Mouse (Mus musculus): Measurements from ENCODE around the gene Hoxd1. TPM values are rescaled to one million over a fixed set of nuclear protein-coding genes. Genes with fewer than 3 reads are reported as not detected.

The Hoxd1 gene
- polyA plus RNA-seq, 1 experiment from 2014 or later: 0.11 TPM

- Histone ChIP-seq H3K9ac (ENCODE audit: low read depth, low read length) (no peak overlapping the region), H3K4me2 (no peak overlapping the region), H3K9me3 (ENCODE audit: control insufficient read depth, low read length) (no peaks in the 10 kb centered on the region), H3K27ac (ENCODE audit: low read depth, low read length) (no peak overlapping the region), H3K27me3 (replicated peaks; ENCODE audit: control insufficient read depth, insufficient read depth, low read length) (peaks cover 98% of the 10 kb centered on the region), H3K36me3 (ENCODE audit: control insufficient read depth, insufficient read depth, low read length) (no peaks in the 10 kb centered on the region), H3K4me1 (replicated peaks; ENCODE audit: control insufficient read depth, insufficient read depth, low read length) (peaks cover 4% of the 10 kb centered on the region; the same call in 1 of the 2 replicates), H3K4me3 (ENCODE audit: low read depth, low read length) (no peak overlapping the region)
- DNase-seq (ENCODE audit: low spot score) (peak; percentile 33), ATAC-seq (replicated peaks; ENCODE audit: low FRiP score) (no peak)
- 11% methylated on average over 6 of the region's 6 CpGs for WGBS
These were observed 17.1 kb upstream of the Hoxd1 start for GRCm38 (mm10) chr2:74745540-74746297.

GRCm38 (mm10) chr2:74746298-74746921, 16.4 kb upstream of the Hoxd1 start:
- no peak; the same call in 1 of the 2 replicates for ATAC-seq (replicated peaks; ENCODE audit: low FRiP score)
- no peak overlapping the region for H3K27ac ChIP-seq (ENCODE audit: low read depth, low read length)

GRCm38 (mm10) chr2:74747006-74747405, 15.8 kb upstream of the Hoxd1 start:
- Histone ChIP-seq H3K9ac (ENCODE audit: low read depth, low read length) (no peak overlapping the region), H3K4me3 (ENCODE audit: low read depth, low read length) (no peak overlapping the region; the same call in 1 of the 2 replicates), H3K9me3 (ENCODE audit: control insufficient read depth, low read length) (no peaks in the 10 kb centered on the region), H3K36me3 (ENCODE audit: control insufficient read depth, insufficient read depth, low read length) (no peaks in the 10 kb centered on the region), H3K27me3 (replicated peaks; ENCODE audit: control insufficient read depth, insufficient read depth, low read length) (peaks cover 98% of the 10 kb centered on the region), H3K4me2 (0 out of 2 replicates have a peak overlapping the region, but pooled peaks have one; percentile 12), H3K27ac (ENCODE audit: low read depth, low read length) (no peak overlapping the region), H3K4me1 (replicated peaks; ENCODE audit: control insufficient read depth, insufficient read depth, low read length) (0 out of 2 replicates have a peak, but pooled peaks cover 4% of the 10 kb centered on the region)
- no peak for ATAC-seq (replicated peaks; ENCODE audit: low FRiP score)
- 6% methylated on average over 24 of the region's 24 CpGs for WGBS
- peak; percentile 36 for DNase-seq (ENCODE audit: low spot score)

More at GRCm38 (mm10) chr2:74746298-74746921, 16.4 kb upstream of the Hoxd1 start:
- Histone ChIP-seq H3K9me3 (ENCODE audit: control insufficient read depth, low read length) (no peaks in the 10 kb centered on the region), H3K4me1 (replicated peaks; ENCODE audit: control insufficient read depth, insufficient read depth, low read length) (0 out of 2 replicates have a peak, but pooled peaks cover 4% of the 10 kb centered on the region), H3K4me3 (ENCODE audit: low read depth, low read length) (no peak overlapping the region; the same call in 1 of the 2 replicates), H3K27me3 (replicated peaks; ENCODE audit: control insufficient read depth, insufficient read depth, low read length) (peaks cover 98% of the 10 kb centered on the region), H3K36me3 (ENCODE audit: control insufficient read depth, insufficient read depth, low read length) (no peaks in the 10 kb centered on the region), H3K4me2 (peak overlapping the region; percentile 12; the same call in 1 of the 2 replicates), H3K9ac (ENCODE audit: low read depth, low read length) (no peak overlapping the region)
- 4% methylated on average over 58 of the region's 58 CpGs for WGBS
- peak; percentile 38 for DNase-seq (ENCODE audit: low spot score)

GRCm38 (mm10) chr2:74747661-74748141, 15.1 kb upstream of the Hoxd1 start:
- ATAC-seq (replicated peaks; ENCODE audit: low FRiP score) (no peak), DNase-seq (ENCODE audit: low spot score) (peak; percentile 34)
- H3K4me3 ChIP-seq (ENCODE audit: low read depth, low read length): no peak overlapping the region
- 16% methylated on average over 11 of the region's 11 CpGs for WGBS
- no peaks in the 10 kb centered on the region for H3K36me3 ChIP-seq (ENCODE audit: control insufficient read depth, insufficient read depth, low read length)
- no peak overlapping the region for H3K4me2 ChIP-seq
- no peaks in the 10 kb centered on the region for H3K9me3 ChIP-seq (ENCODE audit: control insufficient read depth, low read length)
- peaks cover 4% of the 10 kb centered on the region; the same call in 1 of the 2 replicates for H3K4me1 ChIP-seq (replicated peaks; ENCODE audit: control insufficient read depth, insufficient read depth, low read length)
- H3K27me3 ChIP-seq (replicated peaks; ENCODE audit: control insufficient read depth, insufficient read depth, low read length): peaks cover 98% of the 10 kb centered on the region
- H3K27ac ChIP-seq (ENCODE audit: low read depth, low read length): no peak overlapping the region
- H3K9ac ChIP-seq (ENCODE audit: low read depth, low read length): no peak overlapping the region

- Histone ChIP-seq H3K4me2 (no peak overlapping the region), H3K4me1 (replicated peaks; ENCODE audit: control insufficient read depth, insufficient read depth, low read length) (peaks cover 4% of the 10 kb centered on the region; the same call in 1 of the 2 replicates), H3K9ac (ENCODE audit: low read depth, low read length) (no peak overlapping the region), H3K9me3 (ENCODE audit: control insufficient read depth, low read length) (no peaks in the 10 kb centered on the region), H3K36me3 (ENCODE audit: control insufficient read depth, insufficient read depth, low read length) (no peaks in the 10 kb centered on the region), H3K4me3 (ENCODE audit: low read depth, low read length) (no peak overlapping the region), H3K27me3 (replicated peaks; ENCODE audit: control insufficient read depth, insufficient read depth, low read length) (peaks cover 100% of the 10 kb centered on the region), H3K27ac (ENCODE audit: low read depth, low read length) (no peak overlapping the region)
- 13% methylated on average over 9 of the region's 9 CpGs for WGBS
- ATAC-seq (replicated peaks; ENCODE audit: low FRiP score) (no peak), DNase-seq (ENCODE audit: low spot score) (no peak)
These were observed 14.3 kb upstream of the Hoxd1 start for GRCm38 (mm10) chr2:74748436-74748995.

GRCm38 (mm10) chr2:74749337-74750121, 13.3 kb upstream of the Hoxd1 start:
- Histone ChIP-seq H3K27ac (ENCODE audit: low read depth, low read length) (no peak overlapping the region), H3K4me2 (peak overlapping the region; percentile 60), H3K4me1 (replicated peaks; ENCODE audit: control insufficient read depth, insufficient read depth, low read length) (peaks cover 4% of the 10 kb centered on the region; the same call in 1 of the 2 replicates), H3K27me3 (replicated peaks; ENCODE audit: control insufficient read depth, insufficient read depth, low read length) (peaks cover 100% of the 10 kb centered on the region), H3K9ac (ENCODE audit: low read depth, low read length) (no peak overlapping the region), H3K9me3 (ENCODE audit: control insufficient read depth, low read length) (no peaks in the 10 kb centered on the region), H3K36me3 (ENCODE audit: control insufficient read depth, insufficient read depth, low read length) (no peaks in the 10 kb centered on the region), H3K4me3 (ENCODE audit: low read depth, low read length) (peak overlapping the region; percentile 30)
- DNase-seq (ENCODE audit: low spot score) (peak; percentile 49), ATAC-seq (replicated peaks; ENCODE audit: low FRiP score) (no peak)
- WGBS: 2% methylated on average over 47 of the region's 47 CpGs

- DNase-seq (ENCODE audit: low spot score): no peak
- ATAC-seq (replicated peaks; ENCODE audit: low FRiP score): no peak
- H3K4me3 ChIP-seq (ENCODE audit: low read depth, low read length): no peak overlapping the region
- H3K27ac ChIP-seq (ENCODE audit: low read depth, low read length): no peak overlapping the region
- WGBS: 36% methylated on average over 5 of the region's 5 CpGs
- H3K27me3 ChIP-seq (replicated peaks; ENCODE audit: control insufficient read depth, insufficient read depth, low read length): peaks cover 97% of the 10 kb centered on the region
- H3K4me1 ChIP-seq (replicated peaks; ENCODE audit: control insufficient read depth, insufficient read depth, low read length): peaks cover 4% of the 10 kb centered on the region; the same call in 1 of the 2 replicates
- H3K36me3 ChIP-seq (ENCODE audit: control insufficient read depth, insufficient read depth, low read length): no peaks in the 10 kb centered on the region
- no peaks in the 10 kb centered on the region for H3K9me3 ChIP-seq (ENCODE audit: control insufficient read depth, low read length)
- H3K9ac ChIP-seq (ENCODE audit: low read depth, low read length): no peak overlapping the region
- no peak overlapping the region for H3K4me2 ChIP-seq
These were observed 12.0 kb upstream of the Hoxd1 start for GRCm38 (mm10) chr2:74750731-74751250.

GRCm38 (mm10) chr2:74751861-74752260, 10.9 kb upstream of the Hoxd1 start:
- H3K4me1 ChIP-seq (replicated peaks; ENCODE audit: control insufficient read depth, insufficient read depth, low read length): peaks cover 4% of the 10 kb centered on the region; the same call in 1 of the 2 replicates
- 61% methylated on average over 1 of the region's 1 CpGs for WGBS
- no peak for DNase-seq (ENCODE audit: low spot score)
- no peaks in the 10 kb centered on the region for H3K36me3 ChIP-seq (ENCODE audit: control insufficient read depth, insufficient read depth, low read length)
- H3K9ac ChIP-seq (ENCODE audit: low read depth, low read length): no peak overlapping the region
- peaks cover 86% of the 10 kb centered on the region for H3K27me3 ChIP-seq (replicated peaks; ENCODE audit: control insufficient read depth, insufficient read depth, low read length)
- no peak overlapping the region for H3K4me2 ChIP-seq
- no peak for ATAC-seq (replicated peaks; ENCODE audit: low FRiP score)
- no peak overlapping the region for H3K4me3 ChIP-seq (ENCODE audit: low read depth, low read length)
- no peaks in the 10 kb centered on the region for H3K9me3 ChIP-seq (ENCODE audit: control insufficient read depth, low read length)
- H3K27ac ChIP-seq (ENCODE audit: low read depth, low read length): no peak overlapping the region

All from liver, embryonic 11.5 days (tissue).